Mouse (Mus musculus): ENCODE measurements around the gene P4ha1.
"Not testable (repeated sequence)": the region's sequence is repeated elsewhere in the genome, so short reads cannot be mapped to it uniquely, and the experiment has no call there.

Gene P4ha1

DNA sequence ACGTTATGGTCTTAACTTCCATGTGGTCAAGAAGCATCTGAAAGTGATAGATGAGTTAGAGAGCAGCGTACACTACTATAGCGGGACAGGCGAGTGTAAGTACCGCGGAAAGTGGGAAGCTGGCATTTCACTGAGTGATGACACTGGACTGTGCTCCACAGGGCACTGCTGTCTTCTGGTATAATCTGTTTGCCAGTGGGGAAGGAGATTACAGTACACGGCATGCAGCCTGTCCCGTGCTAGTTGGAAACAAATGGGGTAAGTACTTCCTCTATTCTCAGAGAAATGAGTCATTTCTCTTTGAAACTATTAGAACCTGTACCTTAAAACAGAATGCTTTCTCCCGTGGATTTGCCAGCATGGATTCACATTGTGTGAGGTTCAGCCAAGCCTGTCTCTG, 46.3 kb downstream of the P4ha1 start:
- DNase-seq (ENCODE audit: low spot score), result no peak

DNA sequence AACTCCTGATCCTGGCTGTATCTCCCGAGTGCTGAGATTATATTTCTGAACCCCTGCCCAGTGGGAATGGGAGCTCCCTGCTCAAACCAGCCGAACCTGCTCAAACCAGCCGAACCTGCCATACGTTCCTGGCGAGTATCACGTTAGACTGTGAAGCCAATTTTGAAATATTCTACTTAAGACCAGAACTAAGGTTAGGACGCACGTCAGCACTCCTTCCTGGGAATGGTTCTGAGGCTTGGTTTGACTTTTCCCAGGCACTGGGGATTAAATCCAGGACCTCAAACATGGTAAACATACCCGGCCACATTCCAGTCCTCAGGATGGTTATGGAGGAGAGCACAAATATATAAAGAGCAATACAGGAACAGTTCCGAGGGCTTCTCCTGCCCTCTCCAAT, 54.8 kb downstream of the P4ha1 start:
- peak; percentile 38 for DNase-seq (ENCODE audit: low spot score)

GRCm38 (mm10) chr10:59378728-59379127, 55.6 kb downstream of the P4ha1 start:
- DNase-seq (ENCODE audit: low spot score), result no peak

GRCm38 (mm10) chr10:59379927-59380326, 56.8 kb downstream of the P4ha1 start:
- no peak for DNase-seq (ENCODE audit: low spot score)

DNA sequence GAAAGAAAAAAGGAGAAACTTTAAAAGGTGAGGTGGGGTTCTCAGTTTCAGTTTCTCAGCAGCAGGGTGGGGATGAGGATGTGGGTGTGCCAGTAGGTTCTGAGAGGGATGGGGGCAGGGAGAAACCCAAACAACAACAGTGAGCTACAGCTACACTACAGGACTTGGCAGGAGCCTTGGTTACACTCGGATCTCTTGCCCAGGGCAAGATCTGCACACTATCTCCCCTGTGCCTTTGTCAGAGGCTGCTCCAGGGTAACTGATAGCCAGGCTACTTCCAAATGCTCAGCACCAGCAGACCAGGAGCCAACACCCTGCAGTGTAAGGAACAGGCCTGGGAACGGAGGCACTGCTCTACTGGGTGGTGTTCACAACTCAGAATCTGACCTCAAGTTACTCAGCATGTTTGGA, 57.3 kb downstream of the P4ha1 start:
- DNase-seq (ENCODE audit: low spot score), result no peak

DNA sequence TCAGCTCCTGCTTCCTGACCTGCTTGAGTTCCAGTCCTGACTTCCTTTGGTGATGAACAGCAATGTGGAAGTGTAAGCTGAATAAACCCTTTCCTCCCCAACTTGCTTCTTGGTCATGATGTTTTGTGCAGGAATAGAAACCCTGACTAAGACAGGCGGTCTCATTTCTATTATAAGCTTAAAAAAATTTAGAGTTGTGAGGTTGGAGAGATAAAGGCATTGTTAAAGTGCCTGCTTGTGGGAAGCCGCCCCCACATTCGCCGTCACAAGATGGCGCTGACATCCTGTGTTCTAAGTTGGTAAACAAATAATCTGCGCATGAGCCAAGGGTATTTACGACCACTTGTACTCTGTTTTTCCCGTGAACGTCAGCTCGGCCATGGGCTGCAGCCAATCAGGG, 58.5 kb downstream of the P4ha1 start:
- DNase-seq (ENCODE audit: low spot score), result not testable (repeated sequence)

DNA sequence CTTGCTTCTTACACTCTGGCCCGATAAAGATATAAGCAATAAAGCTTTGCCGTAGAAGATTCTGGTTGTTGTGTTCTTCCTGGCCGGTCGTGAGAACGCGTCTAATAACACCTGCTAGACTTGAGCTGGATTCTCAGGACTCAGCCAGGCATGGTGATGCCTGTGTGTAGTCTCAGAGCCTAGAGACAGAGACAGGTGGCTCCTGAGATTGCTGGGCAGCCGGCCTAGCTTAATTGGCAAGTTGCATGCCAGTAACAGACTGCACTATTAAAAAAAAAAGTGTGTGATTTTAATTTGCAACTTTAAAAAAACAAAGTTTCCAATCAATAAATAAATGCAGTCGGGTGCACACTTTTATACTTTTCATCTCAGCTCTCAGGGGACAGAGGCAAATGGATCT, 63.9 kb downstream of the P4ha1 start:
- DNase-seq (ENCODE audit: low spot score), result no peak

GRCm38 (mm10) chr10:59389652-59390051, 66.6 kb downstream of the P4ha1 start:
- DNase-seq (ENCODE audit: low spot score), result no peak

- no peak for DNase-seq (ENCODE audit: low spot score)
These were observed 68.8 kb downstream of the P4ha1 start for GRCm38 (mm10) chr10:59391907-59392306.

DNA sequence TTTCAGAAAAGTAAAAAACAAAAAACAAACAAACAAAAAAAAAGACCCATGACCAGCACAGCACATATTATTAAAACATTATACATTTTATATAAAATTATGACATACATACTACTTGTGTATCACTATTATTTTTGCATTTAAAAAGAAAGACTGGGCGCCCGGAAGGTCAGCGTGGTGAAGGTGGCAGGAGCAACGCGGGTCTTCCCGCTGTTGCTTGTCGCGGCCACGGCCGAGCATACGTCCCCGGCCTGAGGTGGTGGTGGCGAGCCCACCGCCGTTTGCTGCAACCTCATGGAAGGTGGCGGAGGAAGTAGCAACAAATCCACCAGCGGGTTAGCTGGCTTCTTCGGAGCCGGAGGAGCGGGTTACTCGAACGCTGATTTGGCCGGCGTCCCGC, 72.4 kb downstream of the P4ha1 start, which contains the start of gene Gm10273:
Gene Gm10273 (plus strand): TSS at position 172 of the 400 bp plus-strand sequence.
- DNase-seq (ENCODE audit: low spot score), result not testable (repeated sequence)

- peak; percentile 79 for DNase-seq (ENCODE audit: low spot score)
These were observed 80.0 kb downstream of the P4ha1 start, which contains the start of gene Pla2g12b for GRCm38 (mm10) chr10:59402899-59403792. Gene Pla2g12b, plus strand, starts transcription at chr10:59403660.

DNA sequence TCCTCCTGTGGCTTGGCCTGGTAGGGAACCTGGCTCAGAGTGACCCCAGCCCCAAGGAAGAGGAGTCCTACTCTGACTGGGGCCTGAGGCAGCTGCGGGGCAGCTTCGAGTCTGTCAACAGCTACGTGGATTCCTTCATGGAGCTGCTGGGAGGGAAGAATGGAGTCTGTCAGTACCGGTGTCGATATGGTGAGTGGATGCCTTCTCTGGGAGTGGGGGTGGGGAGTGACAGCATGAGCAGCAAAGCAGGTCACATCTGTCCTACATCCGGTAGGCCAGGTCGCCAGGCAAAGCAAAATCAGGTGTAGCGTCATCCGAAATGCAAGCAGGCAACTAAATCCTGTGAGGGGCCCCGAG, 80.7 kb downstream of the P4ha1 start:
- peak; percentile 58 for DNase-seq (ENCODE audit: low spot score)

GRCm38 (mm10) chr10:59408499-59408898, 85.4 kb downstream of the P4ha1 start:
- DNase-seq (ENCODE audit: low spot score), result no peak

GRCm38 (mm10) chr10:59410264-59410663, 87.2 kb downstream of the P4ha1 start:
- DNase-seq (ENCODE audit: low spot score), result no peak

DNA sequence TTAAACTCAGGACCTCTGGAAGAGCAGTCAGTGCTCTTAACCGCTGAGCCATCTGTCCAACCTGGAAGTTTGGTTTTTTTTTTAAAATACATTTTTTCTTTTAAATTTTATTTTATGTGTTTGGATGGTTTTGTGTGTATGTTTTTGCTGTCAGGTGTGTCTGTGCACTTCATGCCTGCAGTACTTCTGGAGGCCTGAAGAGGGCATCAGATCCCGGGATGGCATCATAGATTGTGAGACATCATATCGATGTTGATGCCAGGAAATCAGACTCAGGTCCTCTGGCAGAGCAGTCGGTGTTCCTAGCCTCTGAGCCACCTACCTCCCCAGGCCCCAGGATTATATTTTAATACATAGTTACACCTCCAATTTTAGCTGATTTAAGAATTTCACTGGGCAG, 90.6 kb downstream of the P4ha1 start:
- DNase-seq (ENCODE audit: low spot score), result no peak

DNA sequence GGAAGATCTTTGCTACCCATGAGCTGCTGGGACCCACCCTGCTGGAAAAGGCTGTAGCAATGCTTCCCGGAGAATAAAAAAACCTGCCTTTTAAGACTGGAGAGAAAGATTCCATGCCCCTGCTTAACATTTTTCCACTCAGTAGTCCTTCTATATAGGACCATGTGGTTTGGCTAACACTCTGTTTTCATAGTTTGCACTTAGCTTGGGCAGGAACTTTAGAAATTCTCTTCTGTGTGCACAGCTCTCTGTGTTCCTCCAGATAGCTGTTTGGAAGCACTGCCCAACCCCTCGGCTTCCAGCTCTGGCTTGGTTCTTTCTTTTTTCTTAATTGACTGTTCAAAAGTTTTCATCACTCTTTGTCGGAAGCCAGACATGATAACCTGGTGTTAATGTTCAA, 93.5 kb downstream of the P4ha1 start:
- no peak for DNase-seq (ENCODE audit: low spot score)

DNA sequence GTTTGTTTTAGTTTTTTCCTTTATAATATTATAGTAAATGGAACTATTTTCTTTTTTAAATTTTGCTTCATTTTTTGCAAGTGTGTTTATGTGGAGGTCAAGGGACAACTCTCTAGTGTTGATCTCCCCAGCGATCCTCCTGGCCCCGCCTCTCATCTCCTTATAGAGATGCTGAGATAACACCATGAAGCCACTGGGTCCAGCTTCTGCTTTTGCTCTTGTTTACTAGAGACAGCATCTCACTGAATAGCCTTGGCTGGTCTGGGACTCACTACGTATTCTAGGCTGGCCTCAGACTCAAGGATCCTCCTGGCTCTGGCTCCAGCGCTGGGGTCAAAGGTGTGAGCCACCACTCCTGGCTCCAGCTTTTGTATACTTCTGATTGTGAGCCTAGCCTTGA, 96.4 kb downstream of the P4ha1 start:
- DNase-seq (ENCODE audit: low spot score), result no peak

Data from yolk sac, embryonic 10.5 days (tissue).